Mouse (Mus musculus) ES-CJ7 (cell line): ENCODE measurements at regions not wholly inside any gene's neighbourhood (a gene's known extent, or its start where the extent isn't known, plus 50 kb on each side); places are given as distances from the start of the nearest gene placed in this dataset.
"Not testable (repeated sequence)": the region's sequence is repeated elsewhere in the genome, so short reads cannot be mapped to it uniquely, and the experiment has no call there.

ENCODE experiments used
- DNase-seq: peaks from one replicate; pipeline ENCODE4 v3.0.0; 2011; ENCODE audit warnings: low read depth, low spot score

- no peak for DNase-seq
These were observed 435.6 kb upstream of the Htr2a start for GRCm38 (mm10) chr14:74205011-74205410.

- DNase-seq = no peak
These were observed 422.7 kb upstream of the Htr2a start for GRCm38 (mm10) chr14:74217914-74218446.

DNA sequence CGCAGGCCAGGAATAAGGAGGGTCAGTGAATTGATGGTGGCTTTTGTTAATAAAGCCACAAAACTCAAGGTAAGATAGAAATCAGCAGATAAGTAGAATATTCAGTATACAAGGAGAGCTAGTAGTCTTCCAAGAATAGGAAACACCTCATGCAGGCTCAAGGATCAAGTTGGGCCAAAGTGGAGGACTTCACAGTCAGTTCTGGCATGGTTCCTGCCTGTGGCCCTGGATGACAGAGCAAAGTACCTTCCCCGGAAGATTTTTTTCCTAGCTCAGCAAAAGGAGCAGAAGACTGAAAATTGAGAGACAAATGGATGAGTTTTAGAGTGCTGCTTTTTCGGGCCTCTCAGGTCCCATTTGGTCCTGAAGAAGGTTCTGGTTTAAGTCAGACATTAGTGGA lies 420.9 kb upstream of the Htr2a start:
- no peak for DNase-seq

DNA sequence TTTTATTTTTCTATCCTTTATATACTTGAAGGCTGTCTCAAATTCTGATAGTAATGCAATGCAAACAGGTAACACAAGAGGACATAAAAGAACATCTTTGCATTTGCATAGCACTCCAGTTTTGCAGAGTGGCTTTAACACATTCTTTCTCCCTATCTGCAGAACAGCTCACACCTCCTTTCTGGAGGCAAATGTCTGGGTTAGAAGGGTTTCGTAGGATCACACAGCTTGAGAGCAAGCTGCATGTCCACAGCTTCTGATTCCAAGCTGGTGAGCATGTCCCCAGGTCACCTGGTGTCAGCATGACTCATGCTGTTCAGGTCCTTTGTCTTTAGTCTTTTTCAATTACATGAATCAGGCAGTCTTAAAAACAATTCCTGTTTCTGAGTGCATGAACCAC lies 418.5 kb upstream of the Htr2a start:
- no peak for DNase-seq

GRCm38 (mm10) chr14:74229560-74230187 lies 411.0 kb upstream of the Htr2a start:
- no peak for DNase-seq

DNA sequence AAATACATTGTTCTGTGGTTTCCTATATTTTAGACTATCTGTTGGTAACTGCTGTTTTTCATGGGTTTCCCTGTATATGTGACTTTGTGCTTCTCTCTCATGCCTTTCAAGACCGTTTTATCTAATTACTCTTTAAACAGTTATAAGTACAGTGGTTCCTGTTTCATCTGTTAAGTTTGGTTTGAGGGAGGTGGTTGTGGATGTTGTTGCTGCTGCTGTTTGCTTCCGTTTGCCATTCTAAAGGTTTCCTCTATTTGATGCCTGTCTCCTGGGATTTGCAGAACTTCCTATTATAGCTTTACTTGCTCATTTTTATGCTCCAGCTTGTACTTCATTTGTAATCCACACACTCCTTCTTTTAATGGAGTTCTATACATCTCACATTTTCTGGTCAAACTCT lies 400.4 kb upstream of the Htr2a start:
- DNase-seq = no peak

DNA sequence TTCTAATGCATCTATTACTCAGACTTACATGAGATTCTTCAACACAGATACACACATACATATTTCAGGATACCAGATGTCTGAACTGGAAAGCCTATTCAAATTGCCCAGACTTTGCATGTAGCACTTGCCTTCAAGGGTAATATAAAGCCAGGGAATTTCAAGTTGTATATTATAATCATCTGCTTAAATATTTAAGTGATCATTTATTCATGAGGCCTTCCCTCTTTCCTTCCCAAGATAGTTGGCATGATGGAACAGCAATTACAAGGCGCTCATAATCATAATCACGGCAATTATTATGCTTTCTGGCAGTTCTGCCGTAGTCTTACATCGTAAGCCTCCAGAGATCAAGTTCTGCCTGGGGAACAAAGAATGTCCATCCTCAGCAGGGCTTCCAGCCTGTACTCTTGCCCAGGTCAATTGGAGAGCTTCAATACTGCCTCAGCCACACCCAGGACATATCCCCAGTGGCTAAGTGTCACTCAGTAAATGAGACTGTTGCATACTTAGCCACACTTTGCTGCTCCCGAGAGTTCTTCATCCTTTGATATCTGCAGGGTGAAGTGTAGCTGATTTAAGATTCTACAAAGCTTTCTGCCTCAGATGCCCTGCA lies 391.3 kb upstream of the Htr2a start:
- no peak for DNase-seq

DNA sequence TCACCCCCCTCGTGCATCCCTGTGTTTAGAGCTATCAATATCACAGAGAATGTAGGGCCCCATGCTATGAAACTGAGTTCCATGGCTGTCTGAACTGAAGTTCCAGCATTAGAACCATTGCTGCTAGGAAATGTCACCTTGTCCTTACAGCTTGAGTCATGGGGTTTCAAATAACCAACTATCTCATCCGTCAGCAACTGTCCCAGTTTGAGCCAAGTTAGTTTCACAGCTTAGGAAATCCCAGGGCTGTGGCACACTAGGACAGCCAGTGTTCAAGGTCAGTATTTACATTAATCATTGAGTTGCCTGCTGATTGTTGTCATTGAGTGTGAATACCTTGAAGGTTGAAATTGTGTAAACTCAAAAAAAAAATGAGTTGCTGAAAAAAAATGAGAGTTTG lies 390.6 kb upstream of the Htr2a start:
- DNase-seq = peak; percentile 2

GRCm38 (mm10) chr14:74252189-74253145 lies 388.2 kb upstream of the Htr2a start:
- DNase-seq = no peak

DNA sequence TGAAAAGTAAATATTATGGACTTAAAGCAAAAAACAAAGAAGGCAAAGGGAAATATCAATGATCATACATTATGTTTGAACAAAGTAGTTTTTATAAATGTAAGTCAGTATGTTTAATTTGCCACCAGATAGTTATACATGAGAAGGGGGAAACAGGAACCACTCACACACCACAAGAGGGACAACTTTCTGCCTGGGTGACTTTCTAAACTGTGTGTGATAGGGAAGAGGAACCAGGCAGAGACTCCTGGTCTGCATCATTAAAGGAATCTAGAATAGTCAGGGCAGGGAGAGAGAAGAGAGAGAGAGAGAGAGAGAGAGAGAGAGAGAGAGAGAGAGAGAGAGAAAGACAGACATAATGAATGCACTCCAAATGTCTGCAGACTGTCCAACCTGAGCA lies 385.6 kb upstream of the Htr2a start:
- no peak for DNase-seq

- DNase-seq = no peak
These were observed 381.2 kb upstream of the Htr2a start for GRCm38 (mm10) chr14:74259437-74259836.

DNA sequence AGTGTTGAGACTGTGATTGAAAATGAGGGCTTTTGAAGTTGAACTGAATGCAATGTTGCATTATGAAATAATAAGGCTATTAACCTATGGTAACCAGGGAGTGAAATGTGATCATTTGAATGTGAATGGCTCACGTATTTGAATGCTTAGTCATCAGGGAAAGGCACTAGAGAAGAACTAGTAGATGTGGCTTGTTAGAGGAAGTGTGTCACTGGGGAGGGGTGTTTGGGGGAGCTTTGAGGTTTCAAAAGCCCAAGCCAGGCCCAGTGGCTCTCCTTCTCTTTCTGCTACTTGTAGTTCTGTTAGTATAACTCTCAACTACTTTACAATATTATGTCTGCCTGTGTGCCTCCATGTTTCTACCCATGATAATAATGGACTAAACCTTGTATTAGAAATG lies 373.6 kb upstream of the Htr2a start:
- no peak for DNase-seq

- no peak for DNase-seq
These were observed 346.1 kb upstream of the Htr2a start for GRCm38 (mm10) chr14:74294560-74294959.

DNA sequence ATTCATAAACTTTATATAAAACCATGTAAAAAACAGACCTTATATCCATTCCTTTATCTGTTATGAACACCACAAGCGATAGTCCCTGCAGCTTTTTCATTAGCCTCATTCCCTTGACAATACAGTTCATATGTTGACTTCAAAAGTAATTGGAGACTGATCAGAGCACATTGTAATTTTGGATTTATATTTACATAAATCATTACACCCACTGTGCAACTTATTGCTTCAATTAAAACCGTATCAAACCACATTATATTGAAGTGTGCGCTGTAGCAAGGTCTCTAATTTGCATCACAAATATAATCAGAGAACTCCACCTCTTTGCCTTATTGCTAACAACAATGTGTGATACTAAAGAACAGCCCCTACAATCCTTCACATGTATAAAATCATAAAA lies 336.2 kb upstream of the Htr2a start:
- DNase-seq = no peak

DNA sequence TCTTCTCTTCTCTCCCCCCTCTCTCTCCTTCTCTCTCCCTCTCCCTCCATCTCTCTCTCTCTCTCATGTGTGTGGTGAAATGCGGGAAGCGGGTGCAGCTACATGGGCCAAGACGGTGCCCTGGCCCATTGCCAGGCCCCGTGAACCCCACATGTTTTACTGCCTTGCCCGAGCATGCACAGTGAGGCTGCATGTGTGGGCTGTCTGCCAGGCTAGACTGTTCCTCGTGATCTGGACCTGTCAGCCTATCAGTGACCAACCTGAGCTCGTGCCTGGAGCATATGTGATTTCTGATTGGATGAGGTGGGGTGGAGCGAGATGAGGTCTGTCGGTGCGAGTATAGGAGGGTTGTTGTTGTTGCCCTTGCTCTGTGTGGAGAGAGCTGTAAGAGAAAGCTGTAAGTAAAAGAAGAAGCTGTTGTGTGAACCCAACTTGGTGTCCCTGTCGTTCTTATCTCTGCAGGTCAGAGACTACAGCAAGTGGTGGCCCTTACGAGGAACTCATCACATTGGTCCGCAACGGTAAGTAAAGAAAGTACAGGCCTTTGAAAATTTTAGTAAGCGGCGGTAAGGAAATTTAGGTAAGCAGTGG lies 333.8 kb upstream of the Htr2a start:
- peak; percentile 23 for DNase-seq

- not testable (repeated sequence) for DNase-seq
These were observed 331.2 kb upstream of the Htr2a start for GRCm38 (mm10) chr14:74309451-74309850.

GRCm38 (mm10) chr14:74327291-74327690 lies 313.3 kb upstream of the Htr2a start:
- no peak for DNase-seq

DNA sequence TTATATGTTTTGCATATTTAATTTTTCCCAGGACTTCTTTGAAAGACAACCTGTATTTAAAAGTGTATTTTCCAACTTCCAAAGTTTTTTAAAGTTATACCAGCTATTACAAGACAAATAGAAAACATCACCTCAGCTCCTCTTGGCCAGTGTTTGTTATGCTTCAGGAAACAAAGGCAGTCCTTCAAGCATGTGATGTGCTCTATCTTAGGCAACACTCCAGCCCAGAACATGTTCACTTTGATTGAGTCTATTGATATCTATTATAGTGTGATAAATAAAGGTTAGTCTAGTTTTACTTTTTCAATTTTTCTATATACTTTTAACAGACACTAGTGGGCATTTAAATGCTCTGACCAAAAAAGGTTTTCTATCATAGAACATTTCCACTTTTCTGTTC lies 289.9 kb upstream of the Htr2a start:
- DNase-seq = no peak

GRCm38 (mm10) chr14:74352286-74352685 lies 288.4 kb upstream of the Htr2a start:
- no peak for DNase-seq

GRCm38 (mm10) chr14:74358730-74359444 lies 281.8 kb upstream of the Htr2a start:
- no peak for DNase-seq
